Mouse (Mus musculus) MEL (cell line): Measurements from ENCODE around the gene 2310022A10Rik.

Experiments used
- CHD1 ChIP-seq: IDR thresholded peaks from 2 replicates; pipeline ENCODE4 v1.6.1; 2012; ENCODE audit warnings: low read depth, mild to moderate bottlenecking, inconsistent platforms, low read length, improper control_type of control experiment
- CTCF ChIP-seq, 3 experiments: IDR thresholded peaks in 2 of 3; conservative IDR thresholded peaks in 1 of 3; 2 replicates each; pipeline ENCODE4 v1.5.1; 2011 to 2012; ENCODE audit warnings: low read length in 3 of 3, low read depth in 2 of 3, mild to moderate bottlenecking in 2 of 3, improper control_type of control experiment in 1 of 3, inconsistent platforms in 1 of 3, mixed read lengths in 1 of 3, moderate library complexity in 1 of 3; ENCODE audit not compliant: control insufficient read depth in 1 of 3, insufficient read depth in 1 of 3, poor library complexity in 1 of 3, severe bottlenecking in 1 of 3
- EP300 ChIP-seq, 2 experiments: IDR thresholded peaks; 2 replicates each; pipeline ENCODE4 v1.6.1; 2011; ENCODE audit warnings: improper control_type of control experiment in 2 of 2, low read length in 2 of 2, low read depth in 1 of 2, mild to moderate bottlenecking in 1 of 2
- KAT2A ChIP-seq: conservative IDR thresholded peaks from 2 replicates; pipeline ENCODE4 v1.6.1; 2012; ENCODE audit warnings: low read depth, low read length, improper control_type of control experiment, inconsistent platforms
- MAX ChIP-seq: IDR thresholded peaks from 2 replicates; pipeline ENCODE4 v1.6.1; 2011; ENCODE audit warnings: low read length, improper control_type of control experiment
- MYB ChIP-seq: IDR thresholded peaks from 2 replicates; pipeline ENCODE4 v1.6.1; 2011; ENCODE audit warnings: mild to moderate bottlenecking, low read depth, low read length, improper control_type of control experiment
- MYC ChIP-seq: IDR thresholded peaks from 2 replicates; pipeline ENCODE4 v1.6.1; 2011; ENCODE audit warnings: low read depth, mild to moderate bottlenecking, low read length, improper control_type of control experiment, moderate library complexity
- POLR2A ChIP-seq, 2 experiments: IDR thresholded peaks; 2 replicates each; pipeline ENCODE4 v1.6.1; 2011 to 2012; ENCODE audit warnings: low read length in 2 of 2, mild to moderate bottlenecking in 2 of 2, control low read depth in 1 of 2, improper control_type of control experiment in 1 of 2, low read depth in 1 of 2, moderate library complexity in 1 of 2; ENCODE audit not compliant: control insufficient read depth in 1 of 2, insufficient read depth in 1 of 2, poor library complexity in 1 of 2

GRCm38 (mm10) chr7:27621028-27621427, 68.0 kb downstream of the 2310022A10Rik start:
- TF ChIP-seq MYB, result no peak
- TF ChIP-seq EP300 (IDR thresholded peaks at IDR 0.05; ENCODE audit: low read depth in 1 of 2, low read length in 2 of 2), result no peak
- TF ChIP-seq CTCF (IDR thresholded peaks at IDR 0.05 in 2 of 3, conservative IDR thresholded peaks at IDR 0.05 in 1 of 3; ENCODE audit: control insufficient read depth in 1 of 3, insufficient read depth in 1 of 3, low read depth in 2 of 3, low read length in 3 of 3, poor library complexity in 1 of 3, severe bottlenecking in 1 of 3), result no peak
- TF ChIP-seq KAT2A, result no peak
- no peak for TF ChIP-seq MAX
- no peak for TF ChIP-seq MYC
- no peak for TF ChIP-seq CHD1
- TF ChIP-seq POLR2A (IDR thresholded peaks at IDR 0.05; ENCODE audit: control insufficient read depth in 1 of 2, insufficient read depth in 1 of 2, low read depth in 1 of 2, low read length in 2 of 2, poor library complexity in 1 of 2), result no peak
